Mouse (Mus musculus): ENCODE measurements at regions not wholly inside any gene's neighbourhood (a gene's known extent, or its start where the extent isn't known, plus 50 kb on each side); places are given as distances from the start of the nearest gene placed in this dataset.
"Not testable (repeated sequence)": the region's sequence is repeated elsewhere in the genome, so short reads cannot be mapped to it uniquely, and the experiment has no call there.

- DNase-seq (ENCODE audit: low spot score) (no peak), ATAC-seq (replicated peaks; ENCODE audit: insufficient number of reproducible peaks, low FRiP score, low TSS enrichment, low read depth) (no peak)
- H3K36me3 ChIP-seq (replicated peaks; ENCODE audit: control insufficient read depth, insufficient read depth, low read depth, low read length) = no peaks in the 10 kb centered on the region
- H3K9ac ChIP-seq (replicated peaks; ENCODE audit: low read length) = no peak overlapping the region
- no peak overlapping the region for H3K27ac ChIP-seq (replicated peaks; ENCODE audit: low read depth, low read length)
- 58% methylated on average over 1 of the region's 1 CpGs for WGBS
- no peaks in the 10 kb centered on the region for H3K27me3 ChIP-seq (ENCODE audit: control insufficient read depth, insufficient read depth, low read length)
- H3K4me2 ChIP-seq (ENCODE audit: low read depth, low read length) = no peak overlapping the region
- no peaks in the 10 kb centered on the region for H3K9me3 ChIP-seq (replicated peaks; ENCODE audit: control insufficient read depth, low read length)
- no peak overlapping the region for H3K4me3 ChIP-seq (ENCODE audit: low read depth, low read length)
- no peaks in the 10 kb centered on the region for H3K4me1 ChIP-seq (ENCODE audit: control insufficient read depth, insufficient read depth, low read length)
These were observed 1125.7 kb downstream of the Ankrd7 start for GRCm38 (mm10) chr6:19991829-19992228.

DNA sequence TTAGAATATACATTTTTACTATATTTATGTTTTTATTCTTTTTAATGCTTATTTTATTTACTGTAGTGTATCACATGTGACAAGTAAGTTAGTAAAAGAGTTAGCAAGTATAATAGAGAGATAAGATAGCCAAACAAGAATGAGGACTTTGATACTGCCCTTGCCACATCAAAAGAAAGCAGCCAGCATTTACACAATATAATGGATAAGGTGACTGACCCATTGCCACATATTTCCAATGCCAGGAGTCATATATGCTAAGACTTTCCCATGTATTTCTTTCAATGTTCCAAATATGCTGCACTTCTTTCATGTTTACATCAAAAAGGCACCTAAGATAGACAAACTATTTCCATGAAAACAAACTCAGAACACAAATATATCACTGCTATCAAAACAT, 1162.3 kb downstream of the Ankrd7 start:
- no peaks in the 10 kb centered on the region for H3K4me1 ChIP-seq (ENCODE audit: control insufficient read depth, insufficient read depth, low read length)
- ATAC-seq (replicated peaks; ENCODE audit: insufficient number of reproducible peaks, low FRiP score, low TSS enrichment, low read depth) = no peak
- H3K27me3 ChIP-seq (ENCODE audit: control insufficient read depth, insufficient read depth, low read length) = no peaks in the 10 kb centered on the region
- no peak overlapping the region for H3K4me3 ChIP-seq (ENCODE audit: low read depth, low read length)
- no peak overlapping the region for H3K27ac ChIP-seq (replicated peaks; ENCODE audit: low read depth, low read length)
- no peak overlapping the region for H3K9ac ChIP-seq (replicated peaks; ENCODE audit: low read length)
- H3K36me3 ChIP-seq (replicated peaks; ENCODE audit: control insufficient read depth, insufficient read depth, low read depth, low read length) = no peaks in the 10 kb centered on the region
- no peak overlapping the region for H3K4me2 ChIP-seq (ENCODE audit: low read depth, low read length)
- DNase-seq (ENCODE audit: low spot score) = no peak
- no peaks in the 10 kb centered on the region for H3K9me3 ChIP-seq (replicated peaks; ENCODE audit: control insufficient read depth, low read length)

GRCm38 (mm10) chr6:20037769-20038168, 1171.7 kb downstream of the Ankrd7 start:
- no peak overlapping the region for H3K4me3 ChIP-seq (ENCODE audit: low read depth, low read length)
- no peaks in the 10 kb centered on the region for H3K4me1 ChIP-seq (ENCODE audit: control insufficient read depth, insufficient read depth, low read length)
- DNase-seq (ENCODE audit: low spot score) (peak; percentile 1), ATAC-seq (replicated peaks; ENCODE audit: insufficient number of reproducible peaks, low FRiP score, low TSS enrichment, low read depth) (no peak)
- no peaks in the 10 kb centered on the region for H3K36me3 ChIP-seq (replicated peaks; ENCODE audit: control insufficient read depth, insufficient read depth, low read depth, low read length)
- 63% methylated on average over 1 of the region's 1 CpGs for WGBS
- no peaks in the 10 kb centered on the region for H3K27me3 ChIP-seq (ENCODE audit: control insufficient read depth, insufficient read depth, low read length)
- H3K4me2 ChIP-seq (ENCODE audit: low read depth, low read length) = no peak overlapping the region
- H3K9me3 ChIP-seq (replicated peaks; ENCODE audit: control insufficient read depth, low read length) = no peaks in the 10 kb centered on the region
- H3K27ac ChIP-seq (replicated peaks; ENCODE audit: low read depth, low read length) = no peak overlapping the region
- H3K9ac ChIP-seq (replicated peaks; ENCODE audit: low read length) = no peak overlapping the region

- Histone ChIP-seq H3K9me3 (replicated peaks; ENCODE audit: control insufficient read depth, low read length) (no peaks in the 10 kb centered on the region), H3K4me1 (ENCODE audit: control insufficient read depth, insufficient read depth, low read length) (no peaks in the 10 kb centered on the region), H3K36me3 (replicated peaks; ENCODE audit: control insufficient read depth, insufficient read depth, low read depth, low read length) (no peaks in the 10 kb centered on the region), H3K4me2 (ENCODE audit: low read depth, low read length) (no peak overlapping the region), H3K9ac (replicated peaks; ENCODE audit: low read length) (no peak overlapping the region), H3K4me3 (ENCODE audit: low read depth, low read length) (no peak overlapping the region), H3K27ac (replicated peaks; ENCODE audit: low read depth, low read length) (no peak overlapping the region), H3K27me3 (ENCODE audit: control insufficient read depth, insufficient read depth, low read length) (no peaks in the 10 kb centered on the region)
- ATAC-seq (replicated peaks; ENCODE audit: insufficient number of reproducible peaks, low FRiP score, low TSS enrichment, low read depth) = no peak
- no peak for DNase-seq (ENCODE audit: low spot score)
These were observed 1136.6 kb upstream of the Kcnd2 start for GRCm38 (mm10) chr6:20078666-20079065.

- ATAC-seq (replicated peaks; ENCODE audit: insufficient number of reproducible peaks, low FRiP score, low TSS enrichment, low read depth) = no peak
- Histone ChIP-seq H3K4me3 (ENCODE audit: low read depth, low read length) (no peak overlapping the region), H3K4me1 (ENCODE audit: control insufficient read depth, insufficient read depth, low read length) (no peaks in the 10 kb centered on the region), H3K9me3 (replicated peaks; ENCODE audit: control insufficient read depth, low read length) (no peaks in the 10 kb centered on the region), H3K27me3 (ENCODE audit: control insufficient read depth, insufficient read depth, low read length) (no peaks in the 10 kb centered on the region), H3K36me3 (replicated peaks; ENCODE audit: control insufficient read depth, insufficient read depth, low read depth, low read length) (no peaks in the 10 kb centered on the region), H3K9ac (replicated peaks; ENCODE audit: low read length) (no peak overlapping the region), H3K27ac (replicated peaks; ENCODE audit: low read depth, low read length) (no peak overlapping the region), H3K4me2 (ENCODE audit: low read depth, low read length) (no peak overlapping the region)
- no peak for DNase-seq (ENCODE audit: low spot score)
- WGBS = 86% methylated on average over 10 of the region's 10 CpGs
These were observed 1123.0 kb upstream of the Kcnd2 start for GRCm38 (mm10) chr6:20092057-20092917.

DNA sequence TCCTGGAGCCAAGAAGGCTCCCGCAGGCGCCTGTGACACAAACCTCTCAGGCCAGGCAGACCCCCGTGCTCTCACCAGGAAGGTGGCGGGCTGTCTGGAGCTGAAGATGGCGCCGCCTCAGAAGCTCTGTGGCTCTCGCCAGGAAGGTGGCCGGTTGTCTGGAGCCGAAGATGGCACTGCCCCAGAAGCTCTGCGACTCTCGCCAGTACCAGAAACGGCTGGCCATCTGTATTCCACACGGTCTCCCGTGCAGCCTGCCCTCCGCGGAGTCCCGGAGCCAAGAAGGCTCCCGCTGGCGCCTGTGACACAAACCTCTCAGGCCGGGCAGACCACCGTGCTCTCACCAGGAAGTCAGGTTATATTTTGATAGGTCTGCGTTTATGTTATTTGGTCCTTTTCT, 1081.3 kb upstream of the Kcnd2 start:
- H3K4me3 ChIP-seq (ENCODE audit: low read depth, low read length); H3K36me3 ChIP-seq (replicated peaks; ENCODE audit: control insufficient read depth, insufficient read depth, low read depth, low read length); H3K4me2 ChIP-seq (ENCODE audit: low read depth, low read length); H3K9ac ChIP-seq (replicated peaks; ENCODE audit: low read length); H3K27me3 ChIP-seq (ENCODE audit: control insufficient read depth, insufficient read depth, low read length); H3K9me3 ChIP-seq (replicated peaks; ENCODE audit: control insufficient read depth, low read length); DNase-seq (ENCODE audit: low spot score); H3K4me1 ChIP-seq (ENCODE audit: control insufficient read depth, insufficient read depth, low read length); ATAC-seq (replicated peaks; ENCODE audit: insufficient number of reproducible peaks, low FRiP score, low TSS enrichment, low read depth); H3K27ac ChIP-seq (replicated peaks; ENCODE audit: low read depth, low read length): not testable (repeated sequence)
- WGBS = 96% methylated on average over 22 of the region's 22 CpGs

DNA sequence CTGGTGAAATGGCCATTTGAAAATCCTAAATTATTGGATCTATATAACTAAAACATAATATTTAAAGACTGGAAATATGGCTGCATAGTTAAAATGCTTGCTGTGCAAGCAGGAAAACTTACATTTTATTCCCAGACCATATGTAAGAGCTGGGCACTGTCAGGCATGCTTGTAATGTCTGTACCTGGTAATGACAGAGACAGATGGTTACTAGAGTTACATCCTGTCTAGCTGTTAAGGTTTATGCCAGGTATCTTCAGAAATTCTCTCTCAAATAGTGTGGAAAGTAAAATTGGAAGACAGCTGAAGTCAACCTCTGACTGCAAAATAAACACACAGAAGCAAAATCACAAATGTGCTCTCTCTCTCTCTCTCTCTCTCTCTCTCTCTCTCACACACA, 1077.8 kb upstream of the Kcnd2 start:
- H3K9ac ChIP-seq (replicated peaks; ENCODE audit: low read length) = no peak overlapping the region
- DNase-seq (ENCODE audit: low spot score) (no peak), ATAC-seq (replicated peaks; ENCODE audit: insufficient number of reproducible peaks, low FRiP score, low TSS enrichment, low read depth) (no peak)
- H3K4me2 ChIP-seq (ENCODE audit: low read depth, low read length) = no peak overlapping the region
- H3K27ac ChIP-seq (replicated peaks; ENCODE audit: low read depth, low read length) = no peak overlapping the region
- no peaks in the 10 kb centered on the region for H3K4me1 ChIP-seq (ENCODE audit: control insufficient read depth, insufficient read depth, low read length)
- H3K27me3 ChIP-seq (ENCODE audit: control insufficient read depth, insufficient read depth, low read length) = no peaks in the 10 kb centered on the region
- H3K36me3 ChIP-seq (replicated peaks; ENCODE audit: control insufficient read depth, insufficient read depth, low read depth, low read length) = no peaks in the 10 kb centered on the region
- no peak overlapping the region for H3K4me3 ChIP-seq (ENCODE audit: low read depth, low read length)
- H3K9me3 ChIP-seq (replicated peaks; ENCODE audit: control insufficient read depth, low read length) = no peaks in the 10 kb centered on the region
